Mouse (Mus musculus) MEL (cell line): ENCODE measurements at regions not wholly inside any gene's neighbourhood (a gene's known extent, or its start where the extent isn't known, plus 50 kb on each side); places are given as distances from the start of the nearest gene placed in this dataset.

Experiments used
- DNase-seq: peaks from one replicate; pipeline ENCODE4 v3.0.0; 2011; ENCODE audit warnings: low read depth, low spot score
- H3K27ac ChIP-seq: 2 replicates; pipeline ENCODE4 v1.5.1; 2012; ENCODE audit warnings: low read depth, mild to moderate bottlenecking, control low read depth, low read length, moderate library complexity; ENCODE audit not compliant: control insufficient read depth
- H3K27me3 ChIP-seq, 2 experiments: fragments of 150-350 bp in 1 of 2; sonication (generic) in 1 of 2; 2 replicates each; pipeline ENCODE4 v1.6.1; 2012; ENCODE audit warnings: low read length in 2 of 2, mild to moderate bottlenecking in 2 of 2, improper control_type of control experiment in 1 of 2, moderate library complexity in 1 of 2; ENCODE audit not compliant: insufficient read depth in 2 of 2, control insufficient read depth in 1 of 2
- H3K36me3 ChIP-seq, 2 experiments: 2 replicates each; pipeline ENCODE4 v1.6.1; 2012 to 2014; ENCODE audit warnings: low read length in 2 of 2, improper control_type of control experiment in 1 of 2, inconsistent platforms in 1 of 2, mild to moderate bottlenecking in 1 of 2; ENCODE audit not compliant: insufficient read depth in 2 of 2, control insufficient read depth in 1 of 2
- H3K4me1 ChIP-seq, 2 experiments: fragments of 150-350 bp in 1 of 2; sonication (generic) in 1 of 2; 2 replicates each; pipeline ENCODE4 v1.6.1; 2012; ENCODE audit warnings: low read length in 2 of 2, improper control_type of control experiment in 1 of 2, mild to moderate bottlenecking in 1 of 2; ENCODE audit not compliant: insufficient read depth in 2 of 2, control insufficient read depth in 1 of 2
- H3K4me3 ChIP-seq, 2 experiments: fragments of 150-350 bp in 1 of 2; sonication (generic) in 1 of 2; 2 replicates each; pipeline ENCODE4 v1.5.1; 2012; ENCODE audit warnings: low read depth in 2 of 2, low read length in 2 of 2, mild to moderate bottlenecking in 2 of 2, moderate library complexity in 2 of 2, control low read depth in 1 of 2, improper control_type of control experiment in 1 of 2; ENCODE audit not compliant: control insufficient read depth in 1 of 2, insufficient read depth in 1 of 2
- H3K79me2 ChIP-seq: 2 replicates; pipeline ENCODE4 v1.6.1; 2012; ENCODE audit warnings: mild to moderate bottlenecking, low read length, moderate library complexity; ENCODE audit not compliant: control insufficient read depth, poor library complexity, insufficient read depth
- H3K9ac ChIP-seq: 2 replicates; pipeline ENCODE4 v1.6.1; 2012; ENCODE audit warnings: low read depth, mild to moderate bottlenecking, control low read depth, low read length, moderate library complexity; ENCODE audit not compliant: control insufficient read depth, poor library complexity, severe bottlenecking
- H3K9me3 ChIP-seq: fragments of 150-350 bp; sonication (generic); replicated peaks from 2 replicates; pipeline ENCODE4 v1.6.1; 2012; ENCODE audit warnings: mild to moderate bottlenecking, low read length, improper control_type of control experiment, moderate library complexity; ENCODE audit not compliant: insufficient read depth
- BHLHE40 ChIP-seq: IDR thresholded peaks from 2 replicates; pipeline ENCODE4 v1.6.1; 2012; ENCODE audit warnings: low read depth, mild to moderate bottlenecking, inconsistent platforms, low read length, improper control_type of control experiment, borderline replicate concordance
- CHD1 ChIP-seq: IDR thresholded peaks from 2 replicates; pipeline ENCODE4 v1.6.1; 2012; ENCODE audit warnings: low read depth, mild to moderate bottlenecking, inconsistent platforms, low read length, improper control_type of control experiment
- CTCF ChIP-seq, 3 experiments: IDR thresholded peaks in 2 of 3; conservative IDR thresholded peaks in 1 of 3; 2 replicates each; pipeline ENCODE4 v1.5.1; 2011 to 2012; ENCODE audit warnings: low read length in 3 of 3, low read depth in 2 of 3, mild to moderate bottlenecking in 2 of 3, improper control_type of control experiment in 1 of 3, inconsistent platforms in 1 of 3, mixed read lengths in 1 of 3, moderate library complexity in 1 of 3; ENCODE audit not compliant: control insufficient read depth in 1 of 3, insufficient read depth in 1 of 3, poor library complexity in 1 of 3, severe bottlenecking in 1 of 3
- ELF1 ChIP-seq: IDR thresholded peaks from 2 replicates; pipeline ENCODE4 v1.6.1; 2014; ENCODE audit warnings: low read depth, mild to moderate bottlenecking, inconsistent platforms, low read length, improper control_type of control experiment, moderate library complexity
- EP300 ChIP-seq, 2 experiments: IDR thresholded peaks; 2 replicates each; pipeline ENCODE4 v1.6.1; 2011; ENCODE audit warnings: improper control_type of control experiment in 2 of 2, low read length in 2 of 2, low read depth in 1 of 2, mild to moderate bottlenecking in 1 of 2
- GABPA ChIP-seq: IDR thresholded peaks from 2 replicates; pipeline ENCODE4 v1.6.1; 2012; ENCODE audit warnings: low read depth, mild to moderate bottlenecking, inconsistent platforms, low read length, improper control_type of control experiment, moderate library complexity
- GATA1 ChIP-seq: IDR thresholded peaks from 2 replicates; pipeline ENCODE4 v1.6.1; 2011; ENCODE audit warnings: low read depth, low read length, improper control_type of control experiment
- HCFC1 ChIP-seq: IDR thresholded peaks from 2 replicates; pipeline ENCODE4 v1.6.1; 2012; ENCODE audit warnings: low read depth, mild to moderate bottlenecking, inconsistent platforms, low read length, improper control_type of control experiment, moderate library complexity
- JUND ChIP-seq: IDR thresholded peaks from 2 replicates; pipeline ENCODE4 v1.6.1; 2011; ENCODE audit warnings: low read depth, mild to moderate bottlenecking, improper control_type of control experiment, low read length
- KAT2A ChIP-seq: conservative IDR thresholded peaks from 2 replicates; pipeline ENCODE4 v1.6.1; 2012; ENCODE audit warnings: low read depth, low read length, improper control_type of control experiment, inconsistent platforms
- MAX ChIP-seq: IDR thresholded peaks from 2 replicates; pipeline ENCODE4 v1.6.1; 2011; ENCODE audit warnings: low read length, improper control_type of control experiment
- MAZ ChIP-seq: IDR thresholded peaks from 2 replicates; pipeline ENCODE4 v1.6.1; 2012; ENCODE audit warnings: low read depth, mild to moderate bottlenecking, inconsistent platforms, low read length, improper control_type of control experiment
- MYC ChIP-seq: IDR thresholded peaks from 2 replicates; pipeline ENCODE4 v1.6.1; 2011; ENCODE audit warnings: low read depth, mild to moderate bottlenecking, low read length, improper control_type of control experiment, moderate library complexity
- POLR2A ChIP-seq, 2 experiments: IDR thresholded peaks; 2 replicates each; pipeline ENCODE4 v1.6.1; 2011 to 2012; ENCODE audit warnings: low read length in 2 of 2, mild to moderate bottlenecking in 2 of 2, control low read depth in 1 of 2, improper control_type of control experiment in 1 of 2, low read depth in 1 of 2, moderate library complexity in 1 of 2; ENCODE audit not compliant: control insufficient read depth in 1 of 2, insufficient read depth in 1 of 2, poor library complexity in 1 of 2
- TBP ChIP-seq: IDR thresholded peaks from 2 replicates; pipeline ENCODE4 v1.8.0; 2011; ENCODE audit warnings: low read depth, low read length, improper control_type of control experiment
- TCF12 ChIP-seq: IDR thresholded peaks from 2 replicates; pipeline ENCODE4 v1.6.1; 2014; ENCODE audit warnings: low read depth, mild to moderate bottlenecking, inconsistent platforms, low read length, improper control_type of control experiment, moderate library complexity
- USF1 ChIP-seq: IDR thresholded peaks from 2 replicates; pipeline ENCODE4 v1.6.1; 2014; ENCODE audit warnings: low read depth, mild to moderate bottlenecking, inconsistent platforms, low read length, improper control_type of control experiment, moderate library complexity
- ZKSCAN1 ChIP-seq: IDR thresholded peaks from 2 replicates; pipeline ENCODE4 v1.6.1; 2012; ENCODE audit warnings: low read depth, mild to moderate bottlenecking, inconsistent platforms, low read length, improper control_type of control experiment, moderate library complexity
- ZMIZ1 ChIP-seq: IDR thresholded peaks from 2 replicates; pipeline ENCODE4 v1.6.1; 2012; ENCODE audit warnings: low read depth, mild to moderate bottlenecking, inconsistent platforms, low read length, improper control_type of control experiment, moderate library complexity
- ZNF384 ChIP-seq: IDR thresholded peaks from 2 replicates; pipeline ENCODE4 v1.6.1; 2012; ENCODE audit warnings: low read depth, mild to moderate bottlenecking, inconsistent platforms, low read length, improper control_type of control experiment

- no peak overlapping the region for H3K9ac ChIP-seq
- no peak overlapping the region for H3K4me3 ChIP-seq
- no peak for DNase-seq
- H3K27me3 ChIP-seq: no peaks in the 10 kb centered on the region
- no peaks in the 10 kb centered on the region for H3K79me2 ChIP-seq
- peaks cover 0 to 16% of the 10 kb centered on the region in 2 experiments; a peak in 1 of 4 replicates for H3K4me1 ChIP-seq
- TF ChIP-seq MYC: no peak
- no peak for TF ChIP-seq BHLHE40
- no peak for TF ChIP-seq MAZ
- TF ChIP-seq ZKSCAN1: no peak
- TF ChIP-seq EP300 (IDR thresholded peaks at IDR 0.05; ENCODE audit: low read depth in 1 of 2, low read length in 2 of 2): no peak
- no peak for TF ChIP-seq MAX
- TF ChIP-seq JUND: no peak
- TF ChIP-seq HCFC1: no peak
- TF ChIP-seq CHD1: no peak
- TF ChIP-seq USF1: no peak
- TF ChIP-seq ZNF384: no peak
- TF ChIP-seq GATA1: no peak
- TF ChIP-seq CTCF (IDR thresholded peaks at IDR 0.05 in 2 of 3, conservative IDR thresholded peaks at IDR 0.05 in 1 of 3; ENCODE audit: control insufficient read depth in 1 of 3, insufficient read depth in 1 of 3, low read depth in 2 of 3, low read length in 3 of 3, poor library complexity in 1 of 3, severe bottlenecking in 1 of 3): no peak
- TF ChIP-seq ELF1: no peak
- no peak for TF ChIP-seq TCF12
- TF ChIP-seq GABPA: no peak
- TF ChIP-seq POLR2A (IDR thresholded peaks at IDR 0.05; ENCODE audit: control insufficient read depth in 1 of 2, insufficient read depth in 1 of 2, low read depth in 1 of 2, low read length in 2 of 2, poor library complexity in 1 of 2): no peak
- TF ChIP-seq KAT2A: no peak
- TF ChIP-seq TBP: no peak
- TF ChIP-seq ZMIZ1: no peak
- H3K27ac ChIP-seq: no peak overlapping the region
- no peaks in the 10 kb centered on the region for H3K9me3 ChIP-seq
- peaks cover 0 to 3% of the 10 kb centered on the region in 2 experiments; a peak in 2 of 4 replicates for H3K36me3 ChIP-seq
These were observed 71.2 kb upstream of the Tmem189 start for GRCm38 (mm10) chr2:167760681-167761403.
